Mouse (Mus musculus): ENCODE data around the gene Gatd1.

GRCm38 (mm10) chr7:141443081-141443821, 29.3 kb upstream of the Gatd1 start:
- TF ChIP-seq POLR2A (IDR thresholded peaks at IDR 0.05; ENCODE audit: insufficient read depth, low read length), result no peak
- peak; percentile 56 for TF ChIP-seq CTCF (IDR thresholded peaks at IDR 0.05; ENCODE audit: low read depth, low read length)
- peak; percentile 41; the same call in 1 of the 2 replicates for TF ChIP-seq EP300 (IDR thresholded peaks at IDR 0.05; ENCODE audit: insufficient read depth, low read depth, low read length)
